Mouse (Mus musculus): ENCODE measurements around the gene Fnip2. TPM values are rescaled to one million over a fixed set of nuclear protein-coding genes. Genes with fewer than 3 reads are reported as not detected.

Fnip2 gene
- 3.4 and 3.9 TPM in 2 replicates for polyA plus RNA-seq (2015; fragmentation: Nextera tagmentation; extraction: Ambion mirVana)

DNA sequence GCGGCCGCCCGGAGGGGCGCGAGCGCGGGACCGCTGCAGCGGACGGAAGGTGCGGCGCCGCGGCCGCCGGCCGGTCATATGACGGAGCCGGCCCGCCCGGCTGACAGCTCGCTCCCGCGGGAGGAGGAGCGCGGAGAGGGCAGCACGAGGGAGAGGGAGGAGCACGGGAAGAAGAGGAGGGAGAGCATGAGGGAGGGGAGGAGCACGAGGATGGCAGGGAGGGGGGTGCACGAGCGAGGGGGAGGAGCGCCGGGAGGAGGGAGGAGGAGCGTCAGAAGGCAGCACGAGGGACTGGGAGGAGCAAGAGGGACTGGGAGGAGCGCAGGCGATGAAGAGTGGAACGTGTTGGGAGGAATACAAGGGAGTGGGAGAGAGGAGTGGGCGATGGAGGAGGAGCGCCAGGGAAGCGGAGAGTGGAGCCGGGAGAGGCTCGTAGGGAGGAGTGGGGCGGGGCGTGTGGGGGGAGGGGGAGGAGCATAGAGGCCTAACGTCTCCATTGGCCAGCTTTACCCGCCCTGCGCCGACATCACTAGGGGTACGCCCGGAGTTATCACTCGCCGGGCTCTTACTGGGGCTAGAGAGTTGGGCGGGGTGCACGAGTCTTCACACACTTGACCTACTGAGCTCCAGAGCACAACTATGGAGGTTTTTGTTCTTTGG lies at the start of gene Fnip2:
TSS of gene Fnip2 (minus strand) at position 94 of the 660 bp plus-strand sequence.
- Histone ChIP-seq H3K9me3 (no peaks in the 10 kb centered on the region), H3K4me1 (peaks cover 14% of the 10 kb centered on the region), H3K4me2 (replicated peaks) (peak within 1 kb of the TSS; percentile 92), H3K27me3 (no peaks in the 10 kb centered on the region), H3K27ac (peak within 1 kb of the TSS; percentile 64), H3K4me3 (peak within 1 kb of the TSS; percentile 78), H3K36me3 (no peaks in the 10 kb centered on the region), H3K9ac (peak within 1 kb of the TSS; percentile 81)
- under 1% methylated on average over 53 of the region's 55 CpGs for WGBS
- ATAC-seq (ENCODE audit: low FRiP score, low read depth) = peak; percentile 97

- no peak overlapping the region for H3K27ac ChIP-seq
- no peak overlapping the region for H3K4me3 ChIP-seq
- H3K9ac ChIP-seq = no peak overlapping the region
- ATAC-seq (ENCODE audit: low FRiP score, low read depth) = no peak
- H3K36me3 ChIP-seq = peaks cover 60% of the 10 kb centered on the region
- 89% methylated on average over 2 of the region's 2 CpGs for WGBS
- H3K4me1 ChIP-seq = no peaks in the 10 kb centered on the region
- H3K27me3 ChIP-seq = no peaks in the 10 kb centered on the region
- no peak overlapping the region for H3K4me2 ChIP-seq (replicated peaks)
- peaks cover 4% of the 10 kb centered on the region; the same call in 1 of the 2 replicates for H3K9me3 ChIP-seq
Observed at GRCm38 (mm10) chr3:79609886-79610285, 42.3 kb upstream of the Fnip2 start.

GRCm38 (mm10) chr3:79595468-79595867 lies 27.9 kb upstream of the Fnip2 start:
- H3K4me2 ChIP-seq (replicated peaks) = no peak overlapping the region
- 89% methylated on average over 7 of the region's 7 CpGs for WGBS
- H3K27me3 ChIP-seq = no peaks in the 10 kb centered on the region
- H3K9me3 ChIP-seq = no peaks in the 10 kb centered on the region
- H3K27ac ChIP-seq = no peak overlapping the region
- ATAC-seq (ENCODE audit: low FRiP score, low read depth) = no peak
- H3K9ac ChIP-seq = no peak overlapping the region
- H3K4me1 ChIP-seq = peaks cover 14% of the 10 kb centered on the region
- H3K4me3 ChIP-seq = no peak overlapping the region
- H3K36me3 ChIP-seq = peaks cover 61% of the 10 kb centered on the region

DNA sequence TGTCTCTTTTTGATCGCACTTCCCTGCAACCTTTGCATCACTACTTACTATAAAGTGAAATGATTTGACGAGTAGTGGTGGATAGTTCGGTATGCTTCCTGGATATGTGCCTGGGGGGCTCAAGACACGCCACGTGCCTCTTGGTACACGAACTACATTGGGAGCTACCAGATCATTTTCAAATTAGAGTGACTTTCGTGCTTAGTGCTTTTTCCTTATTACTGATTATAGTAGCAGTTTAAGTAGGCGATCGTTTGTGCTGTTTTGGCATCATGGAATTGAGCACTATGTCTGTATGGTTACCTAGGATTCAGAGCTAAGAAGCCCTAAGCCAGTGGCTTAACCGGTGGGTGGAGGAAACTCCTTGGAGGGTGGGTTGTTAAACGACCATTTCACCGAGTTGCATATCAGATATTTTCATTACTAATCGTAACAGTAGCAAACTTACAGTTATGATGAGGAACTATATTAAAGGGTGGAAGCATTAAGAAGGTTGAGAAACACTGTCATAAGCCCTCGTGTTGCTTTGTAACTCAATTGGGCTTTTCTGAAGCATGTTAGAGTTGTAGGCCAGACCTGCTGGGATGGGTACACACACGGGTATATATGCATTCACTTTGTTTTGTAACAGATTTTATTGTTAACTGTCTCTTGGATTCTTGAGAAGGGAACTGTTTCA lies 24.3 kb upstream of the Fnip2 start:
- H3K4me1 ChIP-seq = peaks cover 14% of the 10 kb centered on the region
- H3K9ac ChIP-seq = peak overlapping the region; percentile 95
- WGBS = 5% methylated on average over 15 of the region's 15 CpGs
- H3K27me3 ChIP-seq = no peaks in the 10 kb centered on the region
- H3K9me3 ChIP-seq = no peaks in the 10 kb centered on the region
- H3K4me2 ChIP-seq (replicated peaks) = peak overlapping the region; percentile 82
- peak; percentile 8; the same call in 1 of the 2 replicates for ATAC-seq (ENCODE audit: low FRiP score, low read depth)
- H3K27ac ChIP-seq = peak overlapping the region; percentile 89
- peaks cover 31% of the 10 kb centered on the region for H3K36me3 ChIP-seq
- H3K4me3 ChIP-seq = peak overlapping the region; percentile 91

DNA sequence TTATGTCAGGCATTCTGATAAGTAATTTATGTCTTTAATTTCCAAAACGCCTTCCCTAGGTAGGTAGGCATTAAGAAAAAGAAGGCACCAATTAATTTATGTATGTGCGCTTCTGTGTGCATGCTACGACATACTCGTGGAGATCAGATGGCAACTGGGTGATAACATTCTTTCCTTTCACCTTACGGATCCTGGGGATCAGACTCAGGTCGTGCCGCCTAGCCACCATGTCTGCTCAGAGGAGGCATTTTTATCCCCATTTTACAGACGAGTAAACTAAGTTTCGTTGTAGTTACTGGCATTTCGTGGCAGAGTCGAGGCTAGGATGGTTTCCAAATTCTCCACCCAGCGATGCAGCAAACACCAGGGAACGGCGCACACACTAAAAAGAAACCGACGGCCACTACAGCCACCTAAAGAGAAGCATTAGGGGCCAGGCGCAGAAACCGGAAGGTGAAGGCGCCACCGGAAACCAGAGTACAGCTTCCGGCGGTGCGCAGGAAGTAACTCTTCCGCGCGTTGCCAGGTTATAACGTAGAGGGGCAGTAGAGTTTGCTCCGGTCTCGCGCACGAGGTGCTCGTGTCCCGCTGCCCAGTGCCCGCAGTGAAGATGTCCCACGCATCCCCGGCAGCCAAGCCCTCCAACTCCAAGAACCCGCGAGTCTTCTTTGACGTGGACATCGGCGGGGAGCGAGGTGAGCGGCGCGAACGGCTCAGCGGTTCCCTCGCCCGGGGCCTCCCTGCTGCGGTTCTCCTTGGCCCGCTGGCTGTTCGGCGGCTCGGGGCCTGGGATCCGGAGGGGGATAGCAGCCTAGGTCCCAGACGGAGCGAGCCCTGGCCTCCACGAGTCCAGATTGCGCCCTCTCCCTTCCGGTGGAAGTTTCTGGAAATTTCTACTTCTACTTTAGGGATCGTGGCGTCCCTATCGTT lies 23.5 kb upstream of the Fnip2 start, which contains the start of gene Ppid:
TSS of gene Ppid (plus strand) at position 480 of the 930 bp plus-strand sequence.
- 2% methylated on average over 63 of the region's 63 CpGs for WGBS

GRCm38 (mm10) chr3:79589671-79590070 lies 22.1 kb upstream of the Fnip2 start:
- H3K27me3 ChIP-seq = no peaks in the 10 kb centered on the region
- H3K36me3 ChIP-seq = peaks cover 12% of the 10 kb centered on the region
- no peaks in the 10 kb centered on the region for H3K9me3 ChIP-seq
- H3K4me2 ChIP-seq (replicated peaks) = no peak overlapping the region
- H3K4me1 ChIP-seq = peaks cover 14% of the 10 kb centered on the region
- no peak overlapping the region for H3K9ac ChIP-seq
- H3K4me3 ChIP-seq = no peak overlapping the region
- ATAC-seq (ENCODE audit: low FRiP score, low read depth) = no peak
- H3K27ac ChIP-seq = no peak overlapping the region
- 76% methylated on average over 2 of the region's 2 CpGs for WGBS

More for the DNA sequence above, 23.5 kb upstream of the Fnip2 start, which contains the start of gene Ppid:
- peak within 1 kb of the TSS; percentile 89 for H3K27ac ChIP-seq
- no peaks in the 10 kb centered on the region for H3K9me3 ChIP-seq
- peak; percentile 89 for ATAC-seq (ENCODE audit: low FRiP score, low read depth)
- peak within 1 kb of the TSS; percentile 91 for H3K4me3 ChIP-seq
- H3K36me3 ChIP-seq = peaks cover 24% of the 10 kb centered on the region
- peak within 1 kb of the TSS; percentile 95 for H3K9ac ChIP-seq
- peaks cover 14% of the 10 kb centered on the region for H3K4me1 ChIP-seq
- H3K4me2 ChIP-seq (replicated peaks) = peak within 1 kb of the TSS; percentile 82
- no peaks in the 10 kb centered on the region for H3K27me3 ChIP-seq

GRCm38 (mm10) chr3:79586804-79587203 lies 19.2 kb upstream of the Fnip2 start:
- Histone ChIP-seq H3K4me3 (no peak overlapping the region), H3K9ac (no peak overlapping the region), H3K9me3 (no peaks in the 10 kb centered on the region), H3K27ac (no peak overlapping the region), H3K36me3 (no peaks in the 10 kb centered on the region), H3K4me1 (peaks cover under 1% of the 10 kb centered on the region; the same call in 1 of the 2 replicates), H3K4me2 (replicated peaks) (no peak overlapping the region), H3K27me3 (no peaks in the 10 kb centered on the region)
- ATAC-seq (ENCODE audit: low FRiP score, low read depth) = peak; percentile 78
- 5% methylated on average over 6 of the region's 6 CpGs for WGBS

DNA sequence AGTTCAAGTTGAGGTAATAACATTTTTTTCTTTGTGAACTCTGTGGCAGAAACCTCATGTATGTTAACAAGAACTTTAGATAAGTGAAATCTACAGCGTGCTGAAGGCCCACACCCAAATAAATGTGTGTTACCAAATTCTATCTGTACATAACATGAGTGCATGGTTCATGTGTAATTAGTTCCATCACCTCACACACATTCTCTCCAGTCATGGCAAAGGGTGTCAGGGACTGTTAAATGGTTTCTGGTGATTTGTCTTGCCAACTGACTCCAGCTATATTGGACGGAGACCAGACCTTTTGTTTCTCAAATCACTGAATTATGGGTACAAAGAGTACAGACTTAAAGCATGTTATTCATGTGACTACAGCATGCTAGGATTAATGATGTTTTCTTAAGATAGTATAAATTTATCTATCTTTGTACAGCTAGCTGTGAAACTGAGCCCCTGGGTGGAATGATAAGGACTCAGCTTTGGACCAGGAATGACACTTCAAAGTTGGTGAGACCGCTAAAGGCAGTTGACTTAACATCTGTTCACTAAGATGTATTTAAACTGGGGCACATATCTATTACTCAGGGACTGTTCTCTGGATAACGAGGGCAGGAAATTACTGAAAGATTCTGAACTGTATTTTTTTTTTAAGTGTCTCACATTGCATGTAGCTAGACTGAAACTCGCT lies 12.4 kb upstream of the Fnip2 start:
- H3K4me2 ChIP-seq (replicated peaks) = no peak overlapping the region
- no peak overlapping the region for H3K4me3 ChIP-seq
- no peaks in the 10 kb centered on the region for H3K36me3 ChIP-seq
- H3K9ac ChIP-seq = no peak overlapping the region
- H3K27me3 ChIP-seq = no peaks in the 10 kb centered on the region
- H3K9me3 ChIP-seq = no peaks in the 10 kb centered on the region
- peaks cover 12% of the 10 kb centered on the region for H3K4me1 ChIP-seq
- no peak for ATAC-seq (ENCODE audit: low FRiP score, low read depth)
- WGBS = 72% methylated on average over 5 of the region's 5 CpGs
- H3K27ac ChIP-seq = no peak overlapping the region

GRCm38 (mm10) chr3:79578164-79578563 lies 10.6 kb upstream of the Fnip2 start:
- no peaks in the 10 kb centered on the region for H3K36me3 ChIP-seq
- H3K27ac ChIP-seq = no peak overlapping the region
- H3K9me3 ChIP-seq = no peaks in the 10 kb centered on the region
- no peak overlapping the region for H3K4me3 ChIP-seq
- H3K4me2 ChIP-seq (replicated peaks) = no peak overlapping the region
- no peaks in the 10 kb centered on the region for H3K27me3 ChIP-seq
- WGBS = 77% methylated on average over 6 of the region's 6 CpGs
- H3K4me1 ChIP-seq = peaks cover 12% of the 10 kb centered on the region
- ATAC-seq (ENCODE audit: low FRiP score, low read depth) = no peak
- no peak overlapping the region for H3K9ac ChIP-seq

DNA sequence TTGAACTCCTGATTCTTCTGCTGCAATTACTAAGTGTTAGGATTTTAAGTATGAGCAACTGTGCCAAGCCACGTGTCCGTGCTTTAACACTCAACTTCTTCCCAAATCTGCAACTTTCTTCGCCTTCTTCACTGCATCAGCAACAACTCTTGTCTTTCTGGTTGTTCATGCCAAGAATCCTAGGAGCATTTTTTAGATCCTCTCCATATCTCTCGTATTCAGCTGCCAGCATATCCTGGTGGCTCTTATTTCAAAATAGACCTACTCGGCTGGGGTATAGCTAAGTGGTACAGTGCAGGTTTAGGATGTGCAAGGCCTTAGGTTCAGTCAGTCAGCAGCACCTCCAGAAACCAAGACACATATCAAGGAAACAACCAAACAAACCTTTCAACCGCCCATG lies 10.0 kb upstream of the Fnip2 start:
- ATAC-seq (ENCODE audit: low FRiP score, low read depth) = no peak
- Histone ChIP-seq H3K27ac (no peak overlapping the region), H3K36me3 (no peaks in the 10 kb centered on the region), H3K27me3 (no peaks in the 10 kb centered on the region), H3K4me1 (peaks cover 12% of the 10 kb centered on the region), H3K9me3 (no peaks in the 10 kb centered on the region), H3K9ac (no peak overlapping the region), H3K4me2 (replicated peaks) (no peak overlapping the region), H3K4me3 (no peak overlapping the region)
- WGBS = 86% methylated on average over 6 of the region's 6 CpGs

GRCm38 (mm10) chr3:79576865-79577264 lies 9.3 kb upstream of the Fnip2 start:
- 0 out of 2 replicates have a peak overlapping the region, but pooled peaks have one; percentile 4 for H3K9ac ChIP-seq
- 37% methylated on average over 5 of the region's 5 CpGs for WGBS

More at GRCm38 (mm10) chr3:79576865-79577264, 9.3 kb upstream of the Fnip2 start:
- Histone ChIP-seq H3K4me3 (no peak overlapping the region), H3K36me3 (no peaks in the 10 kb centered on the region), H3K9me3 (no peaks in the 10 kb centered on the region), H3K27ac (no peak overlapping the region), H3K27me3 (no peaks in the 10 kb centered on the region), H3K4me2 (replicated peaks) (peak overlapping the region; percentile 44; the same call in 1 of the 2 replicates), H3K4me1 (peaks cover 12% of the 10 kb centered on the region)
- 0 out of 2 replicates have a peak, but pooled peaks have one; percentile 42 for ATAC-seq (ENCODE audit: low FRiP score, low read depth)
